In genomic region chr8:125078771-125079384, GRCm38 (mm10) we compare ENCODE assay signal across 9 mouse cellular contexts. TPM values are rescaled to one million over a fixed set of nuclear protein-coding genes. Genes with fewer than 3 reads are reported as not detected.
DNase-seq lines count a peak whose midpoint lies in the region; ATAC-seq and TF ChIP-seq lines count a peak whose summit lies in the region.
"Had no signal": no experiment of that assay in that cellular context is flagged by ENCODE, and none has a peak within 500 bp of the region (broad histone marks: within the 10 kb centered on the region; RNA-seq: fewer than 3 reads in every experiment).

No protein-coding gene starts in this region.

- TF ChIP-seq EP300 in lung, postnatal 0 days (IDR thresholded peaks at IDR 0.05) = no peak

- peak; percentile 71 to 89 for DNase-seq in adrenal gland, adult (ENCODE audit: inconsistent age in 2 of 2, low spot score in 1 of 2)
- no peak for DNase-seq in adrenal gland, postnatal 4 days (ENCODE audit: low spot score in 2 of 2)
- DNase-seq in adrenal gland, postnatal 10 days = peak; percentile 82
- peak; percentile 83 to 91 for DNase-seq in frontal cortex, adult 2 months (ENCODE audit: extremely low spot score in 1 of 2, low spot score in 1 of 2)
- DNase-seq in lung, postnatal 0 days (ENCODE audit: low spot score) = peak; percentile 44
- DNase-seq in ovary, postnatal 14 days (ENCODE audit: low spot score) = no peak
- no peak for DNase-seq in urinary bladder, postnatal 25 days (ENCODE audit: low spot score)

- H3K4me2 ChIP-seq in intestine, embryonic 16.5 days (ENCODE audit: low read depth, low read length) = no peak overlapping the region
- no peak overlapping the region for H3K4me2 ChIP-seq in lung, postnatal 0 days (replicated peaks; ENCODE audit: low read depth, low read length)

- H3K9me3 ChIP-seq in intestine, embryonic 16.5 days (ENCODE audit: control insufficient read depth, low read length) = no peaks in the 10 kb centered on the region
- H3K9me3 ChIP-seq in lung, postnatal 0 days (ENCODE audit: low read length) = no peaks in the 10 kb centered on the region

- H3K4me3 ChIP-seq in intestine, embryonic 16.5 days (ENCODE audit: low read length) = no peak overlapping the region
- H3K4me3 ChIP-seq in lung, postnatal 0 days (ENCODE audit: low read depth, low read length) = no peak overlapping the region
- H3K4me3 ChIP-seq: myocyte had no signal

- peaks cover 13% of the 10 kb centered on the region for H3K4me1 ChIP-seq in intestine, embryonic 16.5 days (ENCODE audit: control insufficient read depth, insufficient read depth, low read length)
- peaks cover 3% of the 10 kb centered on the region; the same call in 1 of the 2 replicates for H3K4me1 ChIP-seq in lung, postnatal 0 days (ENCODE audit: insufficient read depth, low read depth, low read length)

- peak; percentile 60 for ATAC-seq in intestine, embryonic 16.5 days
- peak; percentile 41 for ATAC-seq in lung, postnatal 0 days

- H3K36me3 ChIP-seq in intestine, embryonic 16.5 days (ENCODE audit: control insufficient read depth, insufficient read depth, low read length) = no peaks in the 10 kb centered on the region
- no peaks in the 10 kb centered on the region for H3K36me3 ChIP-seq in lung, postnatal 0 days (ENCODE audit: insufficient read depth, low read length)

- TF ChIP-seq CTCF in lung, postnatal 0 days (IDR thresholded peaks at IDR 0.05) = no peak

- no peak overlapping the region for H3K9ac ChIP-seq in intestine, embryonic 16.5 days (ENCODE audit: low read depth, low read length)
- no peak overlapping the region for H3K9ac ChIP-seq in lung, postnatal 0 days (replicated peaks; ENCODE audit: low read depth)

- no peaks in the 10 kb centered on the region for H3K27me3 ChIP-seq in intestine, embryonic 16.5 days (replicated peaks; ENCODE audit: control insufficient read depth, insufficient read depth, low read length)
- no peaks in the 10 kb centered on the region for H3K27me3 ChIP-seq in lung, postnatal 0 days (replicated peaks; ENCODE audit: insufficient read depth, low read length)

- H3K27ac ChIP-seq in intestine, embryonic 16.5 days (ENCODE audit: low read length) = no peak overlapping the region
- H3K27ac ChIP-seq in lung, postnatal 0 days (ENCODE audit: low read length) = no peak overlapping the region

- 45% methylated on average over 9 of the region's 9 CpGs for WGBS in intestine, embryonic 16.5 days
- 37% methylated on average over 9 of the region's 9 CpGs for WGBS in lung, postnatal 0 days

RNA-seq across cellular contexts. Expression of gene Disc1, which starts 24.9 kb away (rescaled TPM):
- 1 to 10 TPM; 4.1 to 4.8 TPM for total RNA-seq in adrenal gland, postnatal 4 days (2021)
- total RNA-seq in adrenal gland, postnatal 10 days (2021) = 1 to 10 TPM; 3.6 TPM
- 0.80 and 1.0 TPM in 2 replicates for polyA plus RNA-seq in frontal cortex, adult 2 months (2012; rRNA removed)
- 1.5 and 1.7 TPM in 2 replicates for polyA plus RNA-seq in intestine, embryonic 16.5 days (2015; fragmentation: Nextera tagmentation; extraction: Ambion mirVana)
- 0.97 and 1.0 TPM in 2 replicates for polyA plus RNA-seq in lung, postnatal 0 days (2015; fragmentation: Nextera tagmentation; extraction: Ambion mirVana)

Comparison
In these comparisons a context has a peak if more than half of its experiments do, and no peak if none do; other contexts are left out.
1. DNase-seq: peak in adrenal gland, adult (2 of 2), adrenal gland, postnatal 10 days (single experiment), frontal cortex, adult 2 months (2 of 2) and lung, postnatal 0 days (single experiment); none in adrenal gland, postnatal 4 days (0 of 2), ovary, postnatal 14 days (single experiment) and urinary bladder, postnatal 25 days (single experiment).